Mouse (Mus musculus) hindbrain, embryonic 14.5 days (tissue): ENCODE measurements around the gene Zmynd12. TPM values are rescaled to one million over a fixed set of nuclear protein-coding genes. Genes with fewer than 3 reads are reported as not detected.

Source experiments
- ATAC-seq: fragments of 200-750 bp; cut with Nextera tagmentation; 2 replicates; pipeline ENCODE4 v1.8.0; 2017; ENCODE audit warnings: moderate number of reproducible peaks, mild to moderate bottlenecking, moderate TSS enrichment, moderate library complexity; ENCODE audit not compliant: low FRiP score
- DNase-seq: peaks from one replicate; pipeline ENCODE4 v3.0.0-alpha.2; 2015; ENCODE audit warnings: low spot score
- H3K27ac ChIP-seq: fragments of 300-500 bp; sonication (generic); 2 replicates; pipeline ENCODE4 v1.5.1; 2014; ENCODE audit warnings: mild to moderate bottlenecking, moderate library complexity
- H3K27me3 ChIP-seq: fragments of 300-500 bp; sonication (generic); 2 replicates; pipeline ENCODE4 v1.6.1; 2014; ENCODE audit warnings: mild to moderate bottlenecking, low read length, mixed read lengths; ENCODE audit not compliant: control insufficient read depth, insufficient read depth
- H3K36me3 ChIP-seq: fragments of 300-500 bp; sonication (generic); replicated peaks from 2 replicates; pipeline ENCODE4 v1.6.1; 2014; ENCODE audit not compliant: control insufficient read depth, insufficient read depth
- H3K4me1 ChIP-seq: fragments of 300-500 bp; sonication (generic); replicated peaks from 2 replicates; pipeline ENCODE4 v1.6.1; 2014; ENCODE audit warnings: antibody characterized with exemption, low read length, mixed read lengths; ENCODE audit not compliant: control insufficient read depth, insufficient read depth
- H3K4me2 ChIP-seq: fragments of 300-500 bp; sonication (generic); replicated peaks from 2 replicates; pipeline ENCODE4 v1.6.1; 2014; ENCODE audit warnings: mild to moderate bottlenecking, moderate library complexity
- H3K4me3 ChIP-seq: fragments of 300-500 bp; sonication (generic); replicated peaks from 2 replicates; pipeline ENCODE4 v1.5.1; 2014; ENCODE audit warnings: mild to moderate bottlenecking, low read length
- H3K9ac ChIP-seq: fragments of 300-500 bp; sonication (generic); 2 replicates; pipeline ENCODE4 v1.6.1; 2014
- H3K9me3 ChIP-seq: fragments of 300-500 bp; sonication (generic); 2 replicates; pipeline ENCODE4 v1.6.1; 2016; ENCODE audit warnings: low read length; ENCODE audit not compliant: control insufficient read depth
- WGBS: fragments of 180-500 bp; shearing (Covaris S2); extraction: QIAGEN DNeasy Blood & Tissue Kit; methylation state at CpG from one replicate; pipeline ENCODE4 v1.1.7; 2014; 5-methylcytosine and 5-hydroxymethylcytosine counted together
- polyA plus RNA-seq: library from polyadenylated mRNA; unstranded; fragments of >200 nt; fragmentation: Nextera tagmentation; extraction: Ambion mirVana; gene quantifications from 2 replicates; pipeline ENCODE4 v1.2.1, GENCODE M21; 2014

Gene Zmynd12
- 0.23 and 0.83 TPM in 2 replicates for polyA plus RNA-seq

GRCm38 (mm10) chr4:119422294-119422964, at the start of gene Zmynd12, which contains the start of gene Ppcs:
Zmynd12 (plus strand) TSS chr4:119422814.
Ppcs (minus strand) TSS chr4:119422420.
- H3K4me1 ChIP-seq = peaks cover 16% of the 10 kb centered on the region

GRCm38 (mm10) chr4:119381471-119382190, 41.0 kb upstream of the Zmynd12 start:
- Histone ChIP-seq H3K9ac (no peak overlapping the region), H3K36me3 (no peaks in the 10 kb centered on the region), H3K4me3 (no peak overlapping the region), H3K4me1 (no peaks in the 10 kb centered on the region), H3K4me2 (no peak overlapping the region), H3K9me3 (no peaks in the 10 kb centered on the region), H3K27ac (no peak overlapping the region), H3K27me3 (no peaks in the 10 kb centered on the region)
- 80% methylated on average over 7 of the region's 7 CpGs for WGBS
- no peak for ATAC-seq
- no peak for DNase-seq

More at GRCm38 (mm10) chr4:119422294-119422964, at the start of gene Zmynd12, which contains the start of gene Ppcs:
- Histone ChIP-seq H3K9ac (peak within 1 kb of the TSS; percentile 79), H3K9me3 (no peaks in the 10 kb centered on the region), H3K27me3 (no peaks in the 10 kb centered on the region), H3K36me3 (0 out of 2 replicates have a peak, but pooled peaks cover 5% of the 10 kb centered on the region), H3K27ac (peak within 1 kb of the TSS; percentile 95), H3K4me2 (peak within 1 kb of the TSS; percentile 78), H3K4me3 (peak within 1 kb of the TSS; percentile 61)
- DNase-seq = peak; percentile 90
- peak; percentile 95 for ATAC-seq
- WGBS = under 1% methylated on average over 52 of the region's 52 CpGs

DNA sequence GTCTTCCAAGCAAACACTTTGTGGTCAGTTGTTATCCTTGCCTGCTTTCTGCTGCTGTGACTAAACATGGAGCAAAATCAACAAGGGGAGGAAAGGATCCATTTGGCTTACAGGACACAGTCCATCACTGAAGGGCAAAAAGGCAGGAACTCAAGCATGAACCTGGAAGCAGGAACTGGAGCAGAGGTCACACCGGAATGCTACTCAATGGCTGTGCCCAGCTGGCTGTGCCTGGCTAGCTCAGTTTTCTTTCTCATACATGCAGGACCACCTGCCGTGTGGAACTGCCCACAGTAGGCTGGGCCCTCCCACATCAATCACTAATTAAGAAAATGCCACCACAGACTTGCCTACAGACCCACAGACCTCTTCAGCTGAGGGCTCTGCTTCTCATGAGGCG, 33.4 kb upstream of the Zmynd12 start:
- H3K9ac ChIP-seq = no peak overlapping the region
- no peaks in the 10 kb centered on the region for H3K4me1 ChIP-seq
- no peak overlapping the region for H3K4me3 ChIP-seq
- H3K4me2 ChIP-seq = no peak overlapping the region
- peaks cover 5% of the 10 kb centered on the region; the same call in 1 of the 2 replicates for H3K36me3 ChIP-seq
- H3K27ac ChIP-seq = no peak overlapping the region
- no peaks in the 10 kb centered on the region for H3K27me3 ChIP-seq
- 44% methylated on average over 3 of the region's 3 CpGs for WGBS
- ATAC-seq (no peak), DNase-seq (no peak)
- peaks cover 4% of the 10 kb centered on the region; the same call in 1 of the 2 replicates for H3K9me3 ChIP-seq

DNA sequence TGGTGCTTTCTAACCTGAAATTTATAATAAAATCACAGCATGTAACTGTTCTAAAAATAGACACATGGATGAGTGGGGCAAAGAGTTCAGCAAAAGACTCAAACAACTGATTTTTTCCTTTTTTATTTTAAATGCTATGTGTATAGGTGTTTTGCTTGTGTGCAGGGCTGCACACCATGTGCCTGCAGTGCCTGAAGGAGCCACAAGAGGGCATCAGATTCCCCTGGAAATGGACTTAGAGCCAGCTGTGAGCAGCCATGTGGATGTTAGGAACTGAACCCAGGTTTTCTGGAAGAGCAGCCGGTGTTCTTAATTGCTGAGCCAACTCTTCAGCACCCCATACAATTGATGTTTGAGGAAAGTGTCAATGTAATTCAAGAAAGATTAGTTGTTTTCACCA, 32.2 kb upstream of the Zmynd12 start:
- no peak overlapping the region for H3K9ac ChIP-seq
- H3K9me3 ChIP-seq = peaks cover 4% of the 10 kb centered on the region; the same call in 1 of the 2 replicates
- no peak for ATAC-seq
- H3K27ac ChIP-seq = no peak overlapping the region
- H3K36me3 ChIP-seq = peaks cover 5% of the 10 kb centered on the region; the same call in 1 of the 2 replicates
- WGBS = 92% methylated on average over 1 of the region's 1 CpGs
- no peak overlapping the region for H3K4me2 ChIP-seq
- H3K4me1 ChIP-seq = no peaks in the 10 kb centered on the region
- H3K4me3 ChIP-seq = no peak overlapping the region
- no peak for DNase-seq
- no peaks in the 10 kb centered on the region for H3K27me3 ChIP-seq

DNA sequence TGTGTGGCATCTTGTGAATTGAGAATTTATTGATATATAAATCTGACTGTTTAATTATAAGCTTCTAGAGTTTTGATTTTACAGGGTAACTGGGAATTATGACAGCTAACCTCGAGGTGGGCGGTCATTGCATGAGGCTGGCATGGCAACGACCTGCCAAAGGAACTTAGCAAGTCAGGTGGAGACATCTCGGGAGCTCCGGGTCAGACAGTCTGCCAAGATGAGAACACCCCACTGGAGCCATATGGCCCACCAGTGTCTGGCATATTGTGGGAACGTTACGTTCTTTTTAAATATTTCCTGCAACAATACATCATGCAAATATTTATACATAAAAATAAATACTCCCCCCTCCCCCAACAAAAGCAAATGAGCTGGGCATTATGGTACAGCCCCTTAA, 23.9 kb upstream of the Zmynd12 start:
- 85% methylated on average over 7 of the region's 7 CpGs for WGBS
- no peak overlapping the region for H3K4me2 ChIP-seq
- DNase-seq = no peak

GRCm38 (mm10) chr4:119400896-119401295, 21.7 kb upstream of the Zmynd12 start:
- no peak for ATAC-seq

More for the DNA sequence above, 23.9 kb upstream of the Zmynd12 start:
- Histone ChIP-seq H3K27ac (no peak overlapping the region), H3K9me3 (peaks cover 17% of the 10 kb centered on the region), H3K36me3 (peaks cover 28% of the 10 kb centered on the region), H3K9ac (no peak overlapping the region), H3K4me3 (no peak overlapping the region), H3K27me3 (no peaks in the 10 kb centered on the region), H3K4me1 (no peaks in the 10 kb centered on the region)
- ATAC-seq = no peak

GRCm38 (mm10) chr4:119403431-119403830, 19.2 kb upstream of the Zmynd12 start:
- Histone ChIP-seq H3K4me1 (no peaks in the 10 kb centered on the region), H3K4me2 (no peak overlapping the region), H3K9me3 (peaks cover 21% of the 10 kb centered on the region), H3K27ac (no peak overlapping the region), H3K27me3 (no peaks in the 10 kb centered on the region), H3K36me3 (peaks cover 18% of the 10 kb centered on the region), H3K4me3 (no peak overlapping the region), H3K9ac (no peak overlapping the region)
- DNase-seq (no peak), ATAC-seq (no peak)
- WGBS = 48% methylated on average over 2 of the region's 2 CpGs

More at GRCm38 (mm10) chr4:119400896-119401295, 21.7 kb upstream of the Zmynd12 start:
- Histone ChIP-seq H3K36me3 (peaks cover 31% of the 10 kb centered on the region), H3K4me1 (no peaks in the 10 kb centered on the region), H3K4me3 (no peak overlapping the region), H3K27me3 (no peaks in the 10 kb centered on the region), H3K27ac (no peak overlapping the region), H3K9me3 (peaks cover 21% of the 10 kb centered on the region), H3K4me2 (no peak overlapping the region), H3K9ac (no peak overlapping the region)
- DNase-seq = no peak
- WGBS = 69% methylated on average over 7 of the region's 7 CpGs

- H3K4me3 ChIP-seq = no peak overlapping the region
- H3K36me3 ChIP-seq = no peaks in the 10 kb centered on the region
- no peaks in the 10 kb centered on the region for H3K9me3 ChIP-seq
- 79% methylated on average over 12 of the region's 12 CpGs for WGBS
- DNase-seq = no peak
- H3K4me2 ChIP-seq = no peak overlapping the region
- H3K27ac ChIP-seq = no peak overlapping the region
- H3K4me1 ChIP-seq = peaks cover 16% of the 10 kb centered on the region
- H3K27me3 ChIP-seq = no peaks in the 10 kb centered on the region
- H3K9ac ChIP-seq = no peak overlapping the region
- ATAC-seq = no peak
Measured at GRCm38 (mm10) chr4:119411877-119412650, 10.6 kb upstream of the Zmynd12 start.

DNA sequence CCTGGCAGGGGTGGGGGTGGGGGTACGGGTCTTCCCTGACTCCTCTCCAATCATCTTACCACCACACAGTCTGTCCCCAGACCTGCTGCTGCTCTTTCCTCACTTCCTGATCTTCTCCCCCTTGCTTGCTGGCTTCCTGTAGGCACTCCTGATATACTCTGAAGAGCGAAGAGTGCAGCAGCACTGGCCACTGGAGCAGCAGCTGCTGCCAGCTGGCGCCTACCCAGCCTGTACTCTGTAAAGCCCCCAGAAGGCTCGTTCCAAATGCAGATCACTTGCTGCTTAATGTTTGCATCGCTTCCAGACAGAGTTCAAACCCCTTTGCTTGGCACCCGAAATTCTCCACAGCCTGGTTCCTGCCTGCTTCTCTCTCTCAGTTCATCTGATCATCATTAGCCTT, 9.8 kb upstream of the Zmynd12 start:
- Histone ChIP-seq H3K27ac (no peak overlapping the region), H3K4me3 (no peak overlapping the region), H3K4me2 (no peak overlapping the region), H3K9ac (no peak overlapping the region), H3K9me3 (no peaks in the 10 kb centered on the region), H3K4me1 (peaks cover 16% of the 10 kb centered on the region), H3K36me3 (no peaks in the 10 kb centered on the region), H3K27me3 (no peaks in the 10 kb centered on the region)
- 56% methylated on average over 6 of the region's 6 CpGs for WGBS
- DNase-seq (peak; percentile 65), ATAC-seq (peak; percentile 37; the same call in 1 of the 2 replicates)
